Mouse (Mus musculus) forebrain, postnatal 0 days (tissue): ENCODE measurements around the gene Mapk9. TPM values are rescaled to one million over a fixed set of nuclear protein-coding genes. Genes with fewer than 3 reads are reported as not detected.
A peak's percentile ranks its signal among the peaks of the same experiment; 100 is the strongest.

Experiments
- ATAC-seq: fragments of 200-750 bp; cut with Nextera tagmentation; 2 replicates; pipeline ENCODE4 v1.8.0; 2017; ENCODE audit warnings: mild to moderate bottlenecking, moderate library complexity
- DNase-seq: peaks from one replicate; pipeline ENCODE4 v3.0.0-alpha.2; 2015
- H3K27ac ChIP-seq: fragments of 300-500 bp; sonication (generic); 2 replicates; pipeline ENCODE4 v1.5.1; 2014; ENCODE audit warnings: low read depth, mild to moderate bottlenecking, antibody characterized with exemption, low read length, moderate library complexity, mixed read lengths
- H3K27me3 ChIP-seq: fragments of 300-500 bp; sonication (generic); 2 replicates; pipeline ENCODE4 v1.6.1; 2014; ENCODE audit warnings: mild to moderate bottlenecking, low read length, mixed read lengths; ENCODE audit not compliant: insufficient read depth
- H3K36me3 ChIP-seq: fragments of 300-500 bp; sonication (generic); 2 replicates; pipeline ENCODE4 v1.6.1; 2014; ENCODE audit warnings: mild to moderate bottlenecking, moderate library complexity; ENCODE audit not compliant: insufficient read depth
- H3K4me1 ChIP-seq: fragments of 300-500 bp; sonication (generic); 2 replicates; pipeline ENCODE4 v1.6.1; 2014; ENCODE audit warnings: antibody characterized with exemption; ENCODE audit not compliant: insufficient read depth
- H3K4me2 ChIP-seq: fragments of 300-500 bp; sonication (generic); 2 replicates; pipeline ENCODE4 v1.6.1; 2014; ENCODE audit warnings: low read depth, mild to moderate bottlenecking, moderate library complexity
- H3K4me3 ChIP-seq: fragments of 300-500 bp; sonication (generic); 2 replicates; pipeline ENCODE4 v1.5.1; 2014; ENCODE audit warnings: low read depth, low read length, mixed read lengths
- H3K9ac ChIP-seq: fragments of 300-500 bp; sonication (generic); 2 replicates; pipeline ENCODE4 v1.6.1; 2014; ENCODE audit warnings: mild to moderate bottlenecking
- H3K9me3 ChIP-seq: fragments of 300-500 bp; sonication (generic); 2 replicates; pipeline ENCODE4 v1.6.1; 2016; ENCODE audit warnings: low read length
- CTCF ChIP-seq: sonication (generic); IDR thresholded peaks from 2 replicates; pipeline ENCODE4 v1.5.1; 2016; ENCODE audit warnings: antibody characterized with exemption, control low read depth, low read depth
- WGBS: fragments of 180-500 bp; shearing (Covaris S2); extraction: QIAGEN DNeasy Blood & Tissue Kit; methylation state at CpG from one replicate; pipeline ENCODE4 v1.1.7; 2014; 5-methylcytosine and 5-hydroxymethylcytosine counted together
- polyA plus RNA-seq: library from polyadenylated mRNA; unstranded; fragments of >200 nt; fragmentation: Nextera tagmentation; extraction: Ambion mirVana; gene quantifications from 2 replicates; pipeline ENCODE4 v1.2.1, GENCODE M21; 2015
- total RNA-seq: library from RNA; depleted of rRNA; stranded (reverse); fragments of >200 nt; gene quantifications from 2 replicates; pipeline ENCODE4 v1.2.3, GENCODE M21; 2014

The Mapk9 gene
- total and polyA plus RNA-seq, 2 experiments from 2014 or later: 55.6 to 123 TPM

DNA sequence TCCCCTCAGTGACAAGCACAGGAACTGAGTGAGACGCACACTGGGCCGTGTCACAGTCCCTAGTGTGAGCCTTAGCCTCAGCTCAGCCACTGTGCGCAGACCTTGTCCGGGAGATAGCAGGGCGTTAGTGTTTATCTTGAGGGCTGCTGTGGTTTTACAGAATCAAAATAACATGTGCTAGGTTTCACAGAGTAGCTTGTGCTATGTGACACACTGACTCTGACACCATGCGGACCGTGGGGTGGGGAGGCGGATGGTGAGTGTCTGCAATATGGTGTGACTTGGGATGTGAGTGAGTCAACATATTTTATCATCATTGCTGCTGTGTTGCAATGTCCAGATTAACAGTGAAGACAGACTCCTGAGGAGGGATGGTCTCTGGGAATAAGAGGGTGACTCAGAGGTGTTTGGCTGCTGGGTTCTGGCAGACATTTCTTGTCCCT, 35.4 kb upstream of the Mapk9 start:
- no peaks in the 10 kb centered on the region for H3K27me3 ChIP-seq
- H3K9ac ChIP-seq: no peak overlapping the region
- no peaks in the 10 kb centered on the region for H3K9me3 ChIP-seq
- H3K4me3 ChIP-seq: no peak overlapping the region
- TF ChIP-seq CTCF: no peak
- DNase-seq (no peak), ATAC-seq (no peak)
- no peak overlapping the region for H3K27ac ChIP-seq
- H3K4me1 ChIP-seq: no peaks in the 10 kb centered on the region
- H3K4me2 ChIP-seq: no peak overlapping the region
- H3K36me3 ChIP-seq: peaks cover 25% of the 10 kb centered on the region
- 92% methylated on average over 8 of the region's 8 CpGs for WGBS

DNA sequence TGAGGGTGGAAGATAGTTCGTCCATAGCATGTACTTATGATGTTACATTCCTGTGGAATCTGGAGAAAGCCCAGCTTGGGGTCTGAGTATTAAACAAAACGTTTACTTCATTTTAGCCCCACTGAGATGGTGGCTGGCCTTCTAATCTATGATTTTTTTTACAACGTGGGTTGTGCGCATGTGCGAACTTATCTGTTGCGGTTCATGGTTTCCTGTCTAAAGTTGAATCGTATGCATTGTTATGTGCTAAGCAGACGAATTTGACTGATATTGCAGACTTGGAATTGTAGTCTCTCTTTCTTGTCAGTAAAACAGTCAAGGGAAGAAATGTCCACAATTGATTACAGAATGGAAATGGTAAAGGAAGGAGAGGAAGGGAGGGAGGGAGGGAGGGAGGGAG, 34.7 kb upstream of the Mapk9 start:
- Histone ChIP-seq H3K9me3 (no peaks in the 10 kb centered on the region), H3K4me2 (no peak overlapping the region)
- WGBS: 91% methylated on average over 8 of the region's 8 CpGs

DNA sequence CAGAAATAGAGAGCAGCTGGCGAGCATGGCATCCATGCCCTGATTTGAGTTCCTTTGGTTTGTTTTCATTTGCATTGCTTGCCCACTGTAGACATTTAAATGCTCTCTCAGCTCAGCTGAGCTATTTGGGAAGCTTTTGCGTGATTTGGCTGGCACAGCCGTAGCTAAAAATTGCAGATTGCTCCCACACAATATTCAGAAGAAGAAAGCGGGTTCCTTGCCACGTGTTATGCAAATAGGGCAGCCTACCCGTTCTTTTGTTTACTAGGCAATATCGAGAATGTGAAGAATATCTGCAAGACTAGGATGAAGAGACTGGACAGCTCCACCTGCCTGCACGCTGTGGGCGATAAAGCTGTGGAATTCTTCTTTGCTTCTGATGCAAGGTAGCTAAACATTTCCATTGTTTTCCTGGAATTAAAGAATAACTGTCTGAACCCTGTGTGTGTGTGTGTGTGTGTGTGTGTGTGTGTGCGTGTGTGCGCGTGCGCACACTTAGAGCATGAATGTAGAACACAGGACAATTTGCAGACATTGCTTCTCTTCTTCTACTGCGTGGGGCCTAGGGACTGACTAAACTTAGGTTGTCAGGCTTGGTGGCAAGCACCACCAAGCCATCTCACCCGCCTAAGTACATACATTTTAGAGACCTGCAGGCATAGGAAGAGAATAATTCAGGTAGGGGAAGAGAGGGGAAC, 27.5 kb upstream of the Mapk9 start:
- H3K4me3 ChIP-seq: no peak overlapping the region

More for the DNA sequence above, 34.7 kb upstream of the Mapk9 start:
- no peaks in the 10 kb centered on the region for H3K27me3 ChIP-seq
- H3K9ac ChIP-seq: no peak overlapping the region
- no peak for ATAC-seq
- no peak overlapping the region for H3K4me3 ChIP-seq
- H3K27ac ChIP-seq: no peak overlapping the region
- H3K4me1 ChIP-seq: no peaks in the 10 kb centered on the region
- peaks cover 22% of the 10 kb centered on the region for H3K36me3 ChIP-seq
- no peak for TF ChIP-seq CTCF
- DNase-seq: no peak

DNA sequence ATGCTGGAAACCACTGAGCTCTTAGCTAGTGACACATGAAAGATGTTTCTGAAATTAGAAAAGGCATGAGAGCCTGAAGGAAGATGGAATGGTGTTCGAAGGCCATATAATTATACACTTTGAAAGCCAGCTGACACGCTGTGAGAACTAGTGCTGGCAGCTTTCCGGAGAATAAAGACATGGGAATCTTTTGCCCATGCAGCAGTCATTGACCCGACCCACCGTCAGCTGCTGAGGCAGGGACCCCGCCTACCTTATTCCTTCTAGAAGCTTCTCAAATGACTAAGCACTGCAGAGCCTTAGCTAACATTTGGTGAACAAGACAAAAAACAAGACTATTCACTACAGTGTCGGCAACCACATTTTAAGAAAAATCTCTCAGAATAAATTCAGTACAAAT, 26.9 kb upstream of the Mapk9 start:
- TF ChIP-seq CTCF: no peak
- no peaks in the 10 kb centered on the region for H3K9me3 ChIP-seq
- H3K36me3 ChIP-seq: peaks cover 25% of the 10 kb centered on the region
- no peaks in the 10 kb centered on the region for H3K27me3 ChIP-seq
- ATAC-seq (peak; percentile 19; the same call in 1 of the 2 replicates), DNase-seq (peak; percentile 31)
- H3K27ac ChIP-seq: peak overlapping the region; percentile 72
- no peak overlapping the region for H3K9ac ChIP-seq
- 46% methylated on average over 7 of the region's 7 CpGs for WGBS
- 0 out of 2 replicates have a peak, but pooled peaks cover 11% of the 10 kb centered on the region for H3K4me1 ChIP-seq
- no peak overlapping the region for H3K4me2 ChIP-seq
- H3K4me3 ChIP-seq: no peak overlapping the region

More for the DNA sequence above, 27.5 kb upstream of the Mapk9 start:
- peaks cover 18% of the 10 kb centered on the region for H3K36me3 ChIP-seq
- 0 out of 2 replicates have a peak overlapping the region, but pooled peaks have one; percentile 10 for H3K9ac ChIP-seq
- peak overlapping the region; percentile 72 for H3K27ac ChIP-seq
- no peaks in the 10 kb centered on the region for H3K27me3 ChIP-seq
- DNase-seq (peak; percentile 82), ATAC-seq (peak; percentile 87)
- 0 out of 2 replicates have a peak, but pooled peaks cover 11% of the 10 kb centered on the region for H3K4me1 ChIP-seq
- WGBS: 51% methylated on average over 15 of the region's 15 CpGs
- TF ChIP-seq CTCF: peak; percentile 45
- H3K9me3 ChIP-seq: no peaks in the 10 kb centered on the region
- H3K4me2 ChIP-seq: peak overlapping the region; percentile 26

DNA sequence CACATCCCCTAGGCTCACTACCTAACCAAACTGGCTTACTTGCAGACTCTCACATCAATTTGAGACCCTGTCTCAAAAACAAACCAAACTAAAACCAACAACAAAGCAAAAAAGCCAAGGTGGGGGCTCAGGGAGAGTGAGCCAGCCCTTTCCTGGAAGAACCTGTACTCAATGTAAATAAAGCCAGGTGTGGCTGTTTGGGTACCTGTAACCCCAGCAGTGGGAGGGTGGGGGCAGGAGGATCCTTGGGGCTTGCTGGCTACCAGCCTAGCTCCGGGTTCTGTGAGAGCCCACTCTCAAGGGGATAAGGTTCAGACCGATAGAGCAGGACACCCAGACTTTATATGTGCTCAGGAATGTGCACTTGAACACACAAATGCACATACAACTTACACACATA, 25.6 kb upstream of the Mapk9 start:
- Histone ChIP-seq H3K4me3 (no peak overlapping the region), H3K9ac (no peak overlapping the region), H3K4me2 (no peak overlapping the region), H3K36me3 (peaks cover 23% of the 10 kb centered on the region), H3K9me3 (no peaks in the 10 kb centered on the region), H3K27me3 (no peaks in the 10 kb centered on the region), H3K4me1 (0 out of 2 replicates have a peak, but pooled peaks cover 11% of the 10 kb centered on the region), H3K27ac (no peak overlapping the region)
- DNase-seq: no peak
- 98% methylated on average over 2 of the region's 2 CpGs for WGBS
- TF ChIP-seq CTCF: no peak
- ATAC-seq: no peak

- peaks cover 23% of the 10 kb centered on the region for H3K36me3 ChIP-seq
- TF ChIP-seq CTCF: no peak
- no peak overlapping the region for H3K4me3 ChIP-seq
- H3K9ac ChIP-seq: no peak overlapping the region
- whole genome bisulfite sequencing: 93% methylated on average over 2 of the region's 2 CpGs
- no peak for DNase-seq
- 0 out of 2 replicates have a peak, but pooled peaks cover 11% of the 10 kb centered on the region for H3K4me1 ChIP-seq
- H3K27me3 ChIP-seq: no peaks in the 10 kb centered on the region
- no peak overlapping the region for H3K27ac ChIP-seq
- no peak overlapping the region for H3K4me2 ChIP-seq
- ATAC-seq: no peak
- H3K9me3 ChIP-seq: no peaks in the 10 kb centered on the region
These were observed 25.0 kb upstream of the Mapk9 start for GRCm38 (mm10) chr11:49821546-49821945.

GRCm38 (mm10) chr11:49822337-49822736, 24.2 kb upstream of the Mapk9 start:
- ATAC-seq (no peak), DNase-seq (no peak)
- TF ChIP-seq CTCF: no peak
- Histone ChIP-seq H3K4me1 (0 out of 2 replicates have a peak, but pooled peaks cover 11% of the 10 kb centered on the region), H3K9ac (no peak overlapping the region), H3K9me3 (no peaks in the 10 kb centered on the region), H3K27me3 (no peaks in the 10 kb centered on the region), H3K27ac (no peak overlapping the region), H3K36me3 (peaks cover 28% of the 10 kb centered on the region), H3K4me2 (no peak overlapping the region), H3K4me3 (no peak overlapping the region)
- 92% methylated on average over 2 of the region's 2 CpGs for whole genome bisulfite sequencing
